Mouse (Mus musculus): Measurements from ENCODE around the gene Gm14418.
"Not testable (repeated sequence)": the region's sequence is repeated elsewhere in the genome, so short reads cannot be mapped to it uniquely, and the experiment has no call there.

The Gm14418 gene

DNA sequence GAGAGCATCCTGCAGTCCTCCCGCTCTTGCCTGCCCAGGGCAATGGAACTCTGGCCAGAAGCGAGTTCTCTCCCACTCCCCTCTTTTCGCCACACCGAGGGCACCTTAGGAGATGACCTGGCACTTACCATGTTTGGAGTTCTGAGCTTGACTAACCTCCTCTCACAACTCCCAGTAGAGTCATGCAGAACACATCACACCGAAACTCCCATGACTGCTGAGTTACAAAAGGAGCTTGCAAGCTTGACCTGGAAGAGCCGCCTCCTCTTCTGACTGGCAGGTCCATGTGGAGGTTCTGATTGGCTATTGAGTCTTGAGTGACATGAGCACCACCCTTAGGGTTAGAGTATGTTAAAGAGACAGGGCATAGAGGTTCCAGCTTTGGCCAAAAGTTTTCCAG lies at the start of gene Gm14418:
Gene Gm14418 (minus strand): TSS at position 225 of the 400 bp plus-strand sequence.
- not testable (repeated sequence) for DNase-seq (ENCODE audit: low spot score)
